Mouse (Mus musculus): Measurements from ENCODE around the gene Olfr1442. TPM values are rescaled to one million over a fixed set of nuclear protein-coding genes. Genes with fewer than 3 reads are reported as not detected.

The Olfr1442 gene
- total RNA-seq (2023), result not detected

DNA sequence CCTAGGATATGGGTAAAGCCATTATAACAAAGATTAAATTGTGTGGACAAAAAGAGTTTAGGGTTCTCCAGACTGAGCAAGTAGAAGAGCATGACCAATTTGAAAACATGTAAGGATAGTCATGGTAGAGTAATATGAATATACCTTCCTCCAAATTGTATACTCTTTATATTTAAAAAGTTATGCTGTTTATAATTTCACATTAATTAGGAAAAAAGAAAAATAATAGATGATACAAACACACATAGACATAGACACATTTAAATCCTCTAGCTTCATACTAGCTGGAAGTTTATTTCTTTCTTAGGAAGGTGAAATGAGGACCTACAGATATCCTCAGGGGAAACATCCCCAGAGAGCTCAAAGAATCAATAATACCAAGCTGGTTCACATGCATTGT is at the start of gene Olfr1442:
TSS of gene Olfr1442 (plus strand) at position 301 of the 400 bp plus-strand sequence.

DNA sequence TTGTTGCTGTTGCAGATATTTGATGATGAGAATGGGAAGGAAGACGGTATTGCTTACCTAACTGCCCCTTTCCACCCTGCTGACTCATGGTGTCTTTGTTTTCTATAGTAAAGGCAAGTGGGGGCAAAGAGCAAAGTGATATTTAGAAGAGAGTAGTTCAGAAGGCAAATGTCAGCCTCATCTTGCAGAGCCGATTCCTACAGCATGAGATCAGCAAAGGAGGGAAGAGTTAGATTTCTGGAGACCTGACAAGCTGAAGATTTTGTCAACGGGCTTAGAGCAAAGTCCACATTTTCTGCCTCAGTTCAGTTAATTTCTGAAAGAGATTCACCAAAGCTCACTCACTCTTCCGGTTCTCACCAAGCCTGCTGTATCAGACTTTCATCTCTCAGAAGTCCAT is 37.1 kb upstream of the Olfr1442 start, which contains the start of gene Glyat:
TSS of gene Glyat (plus strand) at position 133 of the 400 bp plus-strand sequence.

DNA sequence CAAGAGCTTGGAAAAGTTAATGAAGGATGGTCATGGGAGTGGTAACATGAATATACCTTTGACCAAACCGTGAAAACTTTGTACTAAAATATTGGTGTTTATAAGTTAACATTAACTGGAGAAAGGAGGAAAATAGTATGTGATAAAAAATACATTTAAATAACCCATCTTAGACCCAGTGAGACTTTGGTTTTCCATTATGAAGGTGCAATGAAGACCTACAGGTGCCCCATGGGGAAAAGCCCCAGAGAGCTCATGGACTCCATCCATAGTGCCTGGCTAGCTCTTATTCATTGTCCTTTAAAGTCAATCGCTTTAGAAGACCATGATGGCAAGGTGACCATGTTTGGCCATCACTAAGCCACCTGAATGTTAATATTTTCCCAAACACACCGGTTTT is 7.6 kb downstream of the Olfr1442 start, which contains the start of gene Olfr1443:
TSS of gene Olfr1443 (plus strand) at position 301 of the 400 bp plus-strand sequence.

DNA sequence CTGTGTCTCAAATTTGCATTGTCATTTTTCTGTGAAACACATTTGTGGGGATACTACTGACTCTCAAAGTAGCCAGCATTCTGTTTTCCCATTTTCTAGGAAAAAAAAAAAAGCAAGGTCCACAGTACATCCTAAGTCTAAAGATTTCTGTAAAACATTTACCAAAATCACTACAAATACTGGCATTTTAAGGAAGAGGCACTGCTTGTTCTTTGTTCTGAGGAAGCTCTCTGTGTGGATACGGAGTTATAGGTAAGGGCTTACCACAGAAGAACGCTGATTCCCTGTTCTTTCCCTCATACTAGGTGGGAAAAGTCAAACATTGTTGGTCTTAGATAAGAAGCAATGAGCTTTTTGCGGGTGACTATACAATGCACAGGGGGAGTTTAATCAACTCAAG is 25.4 kb downstream of the Olfr1442 start, which contains the start of gene Keg1:
TSS of gene Keg1 (plus strand) at position 197 of the 400 bp plus-strand sequence.

Other genes with a start within 250 kb of the Olfr1442 start
- gene Pfpl, start 242.5 kb upstream of the Olfr1442 start, total RNA-seq (2023), result not detected
- 1,000 to 10,000 TPM; 1,721 to 1,841 TPM for gene Mpeg1, start 209.7 kb upstream of the Olfr1442 start, total RNA-seq (2023)
- gene Dtx4, start 169.0 kb upstream of the Olfr1442 start, total RNA-seq (2023), result 10 to 100 TPM; 11.3 to 12.3 TPM
- gene Fam111a, start 124.7 kb upstream of the Olfr1442 start, total RNA-seq (2023), result 100 to 1,000 TPM; 104 to 119 TPM
- gene Gm4952, start 70.5 kb upstream of the Olfr1442 start, total RNA-seq (2023), result not detected
- gene Glyat, start 37.1 kb upstream of the Olfr1442 start, total RNA-seq (2023), result not detected
- gene Olfr1443, start 7.7 kb downstream of the Olfr1442 start, total RNA-seq (2023), result not detected
- gene Keg1, start 25.3 kb downstream of the Olfr1442 start, total RNA-seq (2023), result not detected
- gene Cntf, start 95.2 kb downstream of the Olfr1442 start, total RNA-seq (2023), result 1 to 10 TPM; 2.5 to 4.5 TPM
- gene Zfp91, start 125.7 kb downstream of the Olfr1442 start, total RNA-seq (2023), result 10 to 100 TPM; 64.7 to 67.3 TPM
- gene Lpxn, start 125.8 kb downstream of the Olfr1442 start, total RNA-seq (2023), result 10 to 100 TPM; 40.6 to 41.1 TPM
- gene Gm5244, start 176.2 kb downstream of the Olfr1442 start, total RNA-seq (2023), result under 1 TPM in 1 of 2 experiments, not detected in 1; 0.71 TPM
- gene Olfr1444, start 186.8 kb downstream of the Olfr1442 start, total RNA-seq (2023), result under 1 TPM; 0.45 to 0.55 TPM
- not detected for gene Olfr1445, start 213.4 kb downstream of the Olfr1442 start, total RNA-seq (2023)
- gene Olfr1446, start 223.1 kb downstream of the Olfr1442 start, total RNA-seq (2023), result not detected
- gene Olfr1447, start 233.3 kb downstream of the Olfr1442 start, total RNA-seq (2023), result not detected